Mouse (Mus musculus): ENCODE measurements around the gene Phox2a. TPM values are rescaled to one million over a fixed set of nuclear protein-coding genes. Genes with fewer than 3 reads are reported as not detected.

Gene Phox2a
- 0.28 and 0.32 TPM in 2 replicates for polyA plus RNA-seq (2015; fragmentation: Nextera tagmentation; extraction: Ambion mirVana)

GRCm38 (mm10) chr7:101817861-101818401, at the start of gene Phox2a:
TSS of gene Phox2a (plus strand) at chr7:101818313.

GRCm38 (mm10) chr7:101837606-101838471, 19.7 kb downstream of the Phox2a start, which contains the start of gene Inppl1:
TSS of gene Inppl1 (minus strand) at chr7:101838229.

GRCm38 (mm10) chr7:101857094-101857493, 39.0 kb downstream of the Phox2a start, which contains the start of gene Folr2:
TSS of gene Folr2 (minus strand) at chr7:101857194.

GRCm38 (mm10) chr7:101863415-101863814, 45.3 kb downstream of the Phox2a start, which contains the start of gene Anapc15:
TSS of gene Anapc15 (plus strand) at chr7:101863715.

GRCm38 (mm10) chr7:101870629-101871028, 52.5 kb downstream of the Phox2a start, which contains the start of gene Folr1:
TSS of gene Folr1 (minus strand) at chr7:101870788.

Other genes with a start within 250 kb of the Phox2a start
- gene Art2b, start 232.7 kb upstream of the Phox2a start, polyA plus RNA-seq (2015; fragmentation: Nextera tagmentation; extraction: Ambion mirVana), result not detected in 2 replicates
- 27.0 and 29.8 TPM in 2 replicates for gene Clpb, start 154.7 kb upstream of the Phox2a start, polyA plus RNA-seq (2015; fragmentation: Nextera tagmentation; extraction: Ambion mirVana)
- gene Inppl1, start 19.9 kb downstream of the Phox2a start, polyA plus RNA-seq (2015; fragmentation: Nextera tagmentation; extraction: Ambion mirVana), result 45.7 TPM in 2 replicates
- gene Folr2, start 38.9 kb downstream of the Phox2a start, polyA plus RNA-seq (2015; fragmentation: Nextera tagmentation; extraction: Ambion mirVana), result 9.6 and 15.0 TPM in 2 replicates
- 27.1 and 30.5 TPM in 2 replicates for gene Anapc15, start 45.4 kb downstream of the Phox2a start, polyA plus RNA-seq (2015; fragmentation: Nextera tagmentation; extraction: Ambion mirVana)
- 1.1 and 1.7 TPM in 2 replicates for gene Folr1, start 52.5 kb downstream of the Phox2a start, polyA plus RNA-seq (2015; fragmentation: Nextera tagmentation; extraction: Ambion mirVana)
- 111 and 138 TPM in 2 replicates for gene Lamtor1, start 87.6 kb downstream of the Phox2a start, polyA plus RNA-seq (2015; fragmentation: Nextera tagmentation; extraction: Ambion mirVana)
- not detected in 2 replicates for gene Tomt, start 88.0 kb downstream of the Phox2a start, polyA plus RNA-seq (2015; fragmentation: Nextera tagmentation; extraction: Ambion mirVana)
- gene Lrrc51, start 115.6 kb downstream of the Phox2a start, polyA plus RNA-seq (2015; fragmentation: Nextera tagmentation; extraction: Ambion mirVana), result 6.2 and 8.0 TPM in 2 replicates
- gene Numa1, start 115.8 kb downstream of the Phox2a start, polyA plus RNA-seq (2015; fragmentation: Nextera tagmentation; extraction: Ambion mirVana), result 22.6 and 29.4 TPM in 2 replicates
- 2.0 and 2.3 TPM in 2 replicates for gene Il18bp, start 200.4 kb downstream of the Phox2a start, polyA plus RNA-seq (2015; fragmentation: Nextera tagmentation; extraction: Ambion mirVana)
- gene Rnf121, start 247.2 kb downstream of the Phox2a start, polyA plus RNA-seq (2015; fragmentation: Nextera tagmentation; extraction: Ambion mirVana), result 15.8 and 16.1 TPM in 2 replicates
- 8.2 and 9.5 TPM in 2 replicates for gene Xndc1, start 247.2 kb downstream of the Phox2a start, polyA plus RNA-seq (2015; fragmentation: Nextera tagmentation; extraction: Ambion mirVana)
- 0.27 and 0.49 TPM in 2 replicates for gene Xntrpc, start 247.4 kb downstream of the Phox2a start, polyA plus RNA-seq (2015; fragmentation: Nextera tagmentation; extraction: Ambion mirVana)

Data from skeletal muscle tissue, postnatal 0 days (tissue).